Mouse (Mus musculus): ENCODE results near the gene Sh3bp2.
"Not testable (repeated sequence)": the region's sequence is repeated elsewhere in the genome, so short reads cannot be mapped to it uniquely, and the experiment has no call there.

Sh3bp2 gene

GRCm38 (mm10) chr5:34572568-34572967 lies 46.9 kb downstream of the Sh3bp2 start:
- DNase-seq (ENCODE audit: low read depth), result not testable (repeated sequence)

DNA sequence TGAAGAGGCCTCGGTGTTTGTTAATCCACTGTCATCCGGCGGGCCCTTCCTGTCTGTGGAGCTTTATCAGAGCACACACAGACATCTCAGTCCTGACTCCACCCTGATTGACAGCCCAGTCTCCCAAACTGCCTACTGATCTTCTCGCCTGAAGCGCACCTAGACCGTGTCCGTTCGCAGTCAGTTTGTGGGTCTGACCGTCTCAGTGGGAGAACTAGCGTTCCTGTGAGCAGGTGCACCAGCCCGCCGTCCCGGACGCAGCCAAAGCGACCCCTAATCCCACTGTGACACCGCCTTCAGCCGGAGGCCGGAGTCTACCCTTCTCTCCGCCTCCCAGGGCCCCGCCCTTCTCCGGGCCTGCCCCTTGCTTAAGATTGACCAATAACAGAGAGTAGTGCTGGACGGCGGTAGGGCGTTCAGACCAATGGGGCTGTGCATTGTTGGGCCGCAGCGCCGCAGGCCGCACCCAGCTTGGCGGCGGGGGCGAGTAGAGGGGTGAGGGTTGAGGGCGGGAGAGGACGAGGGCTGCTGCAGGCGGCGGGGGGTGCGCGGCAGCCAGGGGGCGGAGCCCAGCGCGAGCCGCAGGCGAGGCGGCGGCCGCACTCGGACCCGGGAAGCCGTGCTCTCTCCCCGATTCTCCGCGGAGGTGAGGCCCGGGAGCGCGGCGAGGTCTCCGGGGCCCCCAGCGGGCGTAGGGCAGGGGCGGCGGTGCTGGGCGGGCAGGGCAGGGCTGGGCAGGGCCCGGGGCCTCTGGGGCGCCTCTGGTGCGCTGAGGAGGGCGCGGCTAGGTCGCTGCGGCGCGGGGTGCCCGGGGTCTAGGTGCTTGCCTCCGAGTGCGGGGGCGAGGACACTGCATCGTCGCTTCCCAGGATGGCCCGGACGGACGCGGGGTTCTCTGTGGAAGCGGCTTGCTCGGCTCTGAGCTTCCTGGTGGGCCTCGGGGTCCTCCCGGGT lies 47.9 kb downstream of the Sh3bp2 start, which contains the start of gene Add1:
TSS of gene Add1 (plus strand) at position 397 of the 954 bp plus-strand sequence.
- peak; percentile 99 for DNase-seq (ENCODE audit: low read depth)

DNA sequence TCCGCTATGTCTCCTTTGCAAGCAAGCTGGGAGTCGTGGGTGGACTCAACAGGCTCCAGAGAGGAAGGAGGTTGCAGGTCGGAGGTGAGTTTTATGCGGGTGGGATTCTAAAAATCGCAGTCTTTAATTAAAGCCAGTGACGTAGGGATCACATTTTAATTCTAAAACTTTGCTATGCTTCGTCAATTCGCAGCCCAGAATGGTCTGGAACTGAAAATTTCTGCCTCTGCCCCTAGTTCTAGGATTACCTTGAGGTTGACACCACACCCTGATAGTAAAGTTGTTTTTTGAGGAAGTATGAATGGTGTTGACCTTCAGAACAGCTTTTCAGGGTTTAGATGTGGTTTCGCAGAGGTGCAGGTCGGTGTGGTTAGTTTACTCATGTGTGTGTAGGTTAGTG lies 49.1 kb downstream of the Sh3bp2 start:
- peak; percentile 51 for DNase-seq (ENCODE audit: low read depth)

DNA sequence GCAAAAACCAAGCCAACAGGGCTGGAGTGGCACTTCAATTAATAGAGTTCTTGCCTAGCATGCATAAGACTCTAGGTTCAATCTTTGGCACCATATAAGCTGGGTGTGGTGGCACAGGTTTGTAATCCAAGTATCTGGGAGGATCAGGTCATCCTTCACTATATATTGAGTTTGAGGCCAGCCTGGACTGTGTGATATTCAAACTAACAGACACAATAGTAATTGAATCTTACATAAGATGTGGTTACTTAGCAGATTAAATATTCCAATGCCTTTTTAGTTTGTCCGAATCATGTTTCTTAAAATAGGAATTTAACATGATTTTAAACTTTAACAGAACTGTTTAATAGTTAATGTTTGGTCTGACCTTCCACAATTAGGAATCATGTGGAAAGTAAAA lies 50.6 kb downstream of the Sh3bp2 start:
- DNase-seq (ENCODE audit: low read depth), result no peak

- no peak for DNase-seq (ENCODE audit: low read depth)
Measured at GRCm38 (mm10) chr5:34578038-34578655, 52.5 kb downstream of the Sh3bp2 start.

- no peak for DNase-seq (ENCODE audit: low read depth)
Measured at GRCm38 (mm10) chr5:34579377-34579776, 53.7 kb downstream of the Sh3bp2 start.

GRCm38 (mm10) chr5:34581671-34582313 lies 56.2 kb downstream of the Sh3bp2 start:
- DNase-seq (ENCODE audit: low read depth), result not testable (repeated sequence)

DNA sequence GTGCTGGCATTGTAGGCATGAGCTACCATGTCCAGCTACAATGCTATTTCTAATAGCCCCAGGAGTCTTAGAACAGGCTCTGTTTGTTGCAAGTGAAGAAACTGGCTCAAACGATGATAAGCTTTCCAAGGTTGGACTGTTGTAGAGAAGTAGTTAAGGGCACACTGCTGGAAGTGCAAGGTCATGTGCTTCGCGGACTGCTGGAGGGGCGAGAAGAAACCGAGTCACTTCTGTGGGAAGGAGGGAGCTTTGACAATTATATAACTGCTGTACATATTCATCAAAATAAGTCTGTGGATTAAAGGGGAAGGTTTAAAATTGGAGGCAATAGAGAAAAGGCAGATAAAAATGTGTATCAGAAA lies 56.7 kb downstream of the Sh3bp2 start:
- DNase-seq (ENCODE audit: low read depth), result no peak

- DNase-seq (ENCODE audit: low read depth), result no peak
Measured at GRCm38 (mm10) chr5:34585216-34585615, 59.6 kb downstream of the Sh3bp2 start.

DNA sequence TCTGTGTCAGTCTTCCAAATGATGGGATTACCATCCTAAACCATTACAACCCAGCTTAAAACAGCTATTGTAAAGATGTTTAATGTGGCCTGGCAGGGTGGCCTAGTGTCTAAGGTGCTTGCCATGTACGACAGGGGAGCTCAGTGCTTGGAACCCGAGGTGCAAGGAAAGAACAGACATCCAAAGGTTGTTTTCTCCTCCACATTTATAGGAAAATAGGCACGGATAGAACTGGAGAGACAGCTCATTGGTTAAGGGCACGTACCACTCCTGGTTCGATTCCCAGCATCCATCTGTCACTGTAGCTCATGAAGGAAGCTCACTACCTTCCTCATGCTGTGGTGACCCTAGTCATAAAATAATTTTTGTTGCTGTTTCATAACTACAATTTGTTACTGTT lies 62.2 kb downstream of the Sh3bp2 start:
- DNase-seq (ENCODE audit: low read depth), result no peak

GRCm38 (mm10) chr5:34590059-34590458 lies 64.4 kb downstream of the Sh3bp2 start:
- no peak for DNase-seq (ENCODE audit: low read depth)

GRCm38 (mm10) chr5:34590702-34591101 lies 65.1 kb downstream of the Sh3bp2 start:
- DNase-seq (ENCODE audit: low read depth), result no peak

DNA sequence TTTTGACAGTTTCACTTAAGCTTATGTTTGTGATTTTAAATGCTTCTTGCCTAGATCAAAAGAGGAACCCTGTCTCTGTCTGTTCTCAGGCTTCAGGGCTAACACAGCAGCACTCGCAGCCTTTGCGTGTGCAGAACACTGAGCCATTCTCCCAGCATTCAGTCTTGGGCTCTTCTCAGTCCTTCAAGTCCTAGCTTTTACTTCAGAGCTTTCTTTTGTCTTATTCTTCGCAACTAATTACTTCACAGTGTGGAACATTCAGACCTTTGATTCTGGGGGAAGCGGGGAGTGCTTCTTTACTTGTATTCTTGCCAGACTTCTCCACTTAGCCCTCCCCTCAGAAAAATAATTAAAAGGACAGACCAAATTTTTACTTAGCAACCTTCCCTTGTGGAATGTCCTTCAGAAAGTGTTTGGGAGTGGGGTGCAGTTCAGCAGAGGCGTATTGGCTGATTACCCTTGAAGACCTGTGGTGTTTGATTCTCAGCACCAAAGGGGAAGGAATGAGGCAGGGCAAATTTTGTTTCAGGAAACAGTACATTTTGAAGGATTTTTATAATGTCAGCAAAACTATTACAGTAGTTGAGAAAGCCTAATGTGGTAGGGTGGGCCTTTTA lies 65.9 kb downstream of the Sh3bp2 start:
- no peak for DNase-seq (ENCODE audit: low read depth)

GRCm38 (mm10) chr5:34592224-34592623 lies 66.6 kb downstream of the Sh3bp2 start:
- DNase-seq (ENCODE audit: low read depth), result not testable (repeated sequence)

GRCm38 (mm10) chr5:34592666-34593065 lies 67.0 kb downstream of the Sh3bp2 start:
- DNase-seq (ENCODE audit: low read depth), result no peak

- DNase-seq (ENCODE audit: low read depth), result no peak
Measured at GRCm38 (mm10) chr5:34593202-34593727, 67.6 kb downstream of the Sh3bp2 start.

GRCm38 (mm10) chr5:34604576-34604975 lies 78.9 kb downstream of the Sh3bp2 start:
- no peak for DNase-seq (ENCODE audit: low read depth)

GRCm38 (mm10) chr5:34607100-34607880 lies 81.7 kb downstream of the Sh3bp2 start:
- DNase-seq (ENCODE audit: low read depth), result no peak

DNA sequence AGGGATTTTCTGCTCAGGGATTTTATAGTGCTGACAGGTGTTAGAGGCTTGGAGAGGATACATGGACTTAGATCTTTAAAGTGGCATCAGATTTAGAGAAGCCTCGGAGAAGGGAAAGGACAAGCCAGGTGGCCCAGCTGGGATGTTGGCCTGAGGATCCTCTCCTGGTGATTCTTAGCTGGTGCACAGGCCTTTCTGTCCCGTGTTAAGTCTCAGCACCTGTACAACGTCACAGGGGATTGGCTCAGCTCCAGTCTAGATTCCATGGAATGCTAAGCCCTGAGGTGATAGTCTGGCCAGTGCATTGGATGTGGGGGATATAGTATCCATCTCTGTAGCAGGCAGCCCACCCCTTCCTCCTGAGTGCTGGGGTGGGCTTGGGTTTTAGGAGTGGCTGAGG lies 82.6 kb downstream of the Sh3bp2 start:
- DNase-seq (ENCODE audit: low read depth), result no peak

- DNase-seq (ENCODE audit: low read depth), result no peak
Measured at GRCm38 (mm10) chr5:34609966-34610365, 84.3 kb downstream of the Sh3bp2 start.

Measured in naive thymus-derived CD4-positive, alpha-beta T cell, adult 2 months (primary cell).